Mouse (Mus musculus) activated CD4-positive, CD25-positive, alpha-beta regulatory T cell, adult 4 months (primary cell): Measurements from ENCODE around the gene Dock3. TPM values are rescaled to one million over a fixed set of nuclear protein-coding genes. Genes with fewer than 3 reads are reported as not detected.
"Not testable (repeated sequence)": the region's sequence is repeated elsewhere in the genome, so short reads cannot be mapped to it uniquely, and the experiment has no call there.

Experiments
- ATAC-seq: one replicate; pipeline ENCODE4 v1.8.0; 2017
- polyA plus RNA-seq, 2 experiments: library from polyadenylated mRNA; unstranded; fragments of 100-300 nt; shearing (Covaris generic); gene quantifications; one replicate each; pipeline ENCODE4 v1.2.1; 2017

Dock3 gene
- polyA plus RNA-seq, 2 experiments from 2014 or later, result 0.24 TPM; not detected in 1

DNA sequence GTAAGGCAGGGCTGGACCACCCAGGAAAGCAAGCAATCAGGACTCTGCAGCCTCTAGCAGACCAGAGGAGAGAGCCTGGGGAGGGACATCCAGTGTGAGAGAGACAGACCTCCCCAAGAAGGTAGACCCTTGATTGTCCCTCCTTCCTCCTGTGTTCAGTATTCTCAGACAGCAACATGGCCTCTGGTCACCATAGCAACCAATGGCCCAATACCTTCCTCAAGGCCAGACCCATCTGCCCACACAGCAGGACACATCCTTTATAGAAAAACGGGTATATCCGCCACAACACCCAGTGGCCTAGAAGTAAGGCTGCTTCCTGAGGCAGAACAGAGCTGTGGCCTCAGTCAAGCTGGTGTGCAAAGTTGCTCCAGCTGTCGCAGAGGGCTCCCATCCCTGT, 23.9 kb upstream of the Dock3 start:
- no peak for ATAC-seq

DNA sequence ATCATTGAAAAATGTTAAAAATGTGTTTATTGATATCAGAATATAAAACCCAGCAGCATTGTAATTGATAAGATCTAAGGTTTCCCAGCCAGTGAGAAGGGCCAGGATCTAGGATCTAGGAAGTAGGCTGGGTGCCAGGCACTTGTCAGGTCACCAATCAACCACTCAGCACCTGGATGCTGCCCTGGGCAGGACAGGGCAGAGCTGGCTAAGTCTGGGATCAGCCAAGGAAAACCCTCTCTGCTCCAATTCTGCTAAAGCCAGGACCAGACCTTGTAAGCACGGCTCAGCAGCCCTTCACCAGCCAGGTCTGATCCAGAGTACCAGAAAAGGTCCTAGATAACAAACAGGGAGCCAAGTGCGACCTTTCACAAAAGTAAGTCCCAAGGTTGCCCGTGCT, 23.2 kb upstream of the Dock3 start:
- ATAC-seq, result no peak

GRCm38 (mm10) chr9:107254476-107254875, 22.8 kb upstream of the Dock3 start:
- no peak for ATAC-seq

- no peak for ATAC-seq
Observed at GRCm38 (mm10) chr9:107252164-107252563, 20.5 kb upstream of the Dock3 start.

GRCm38 (mm10) chr9:107250416-107251337, 19.0 kb upstream of the Dock3 start:
- no peak for ATAC-seq

DNA sequence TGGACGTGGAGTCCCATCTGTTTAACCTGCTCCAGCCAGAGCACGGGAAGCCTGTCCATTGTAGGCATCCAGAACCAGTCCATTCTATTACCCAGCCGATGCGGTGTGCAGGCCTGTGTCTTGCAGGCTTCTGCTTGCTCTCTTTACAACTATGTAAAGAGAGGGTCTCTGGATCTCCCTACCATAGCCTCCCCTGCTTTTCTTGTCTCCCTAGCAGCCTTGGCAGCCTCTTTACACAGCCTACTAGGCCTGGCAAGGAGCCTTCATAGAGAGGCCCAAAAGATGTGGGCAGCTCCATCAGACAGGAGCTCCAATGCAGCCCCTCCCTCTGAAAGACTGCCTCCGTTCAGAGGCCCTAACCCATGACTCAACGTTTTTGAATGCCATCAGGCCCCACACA, 17.4 kb upstream of the Dock3 start:
- ATAC-seq, result no peak

DNA sequence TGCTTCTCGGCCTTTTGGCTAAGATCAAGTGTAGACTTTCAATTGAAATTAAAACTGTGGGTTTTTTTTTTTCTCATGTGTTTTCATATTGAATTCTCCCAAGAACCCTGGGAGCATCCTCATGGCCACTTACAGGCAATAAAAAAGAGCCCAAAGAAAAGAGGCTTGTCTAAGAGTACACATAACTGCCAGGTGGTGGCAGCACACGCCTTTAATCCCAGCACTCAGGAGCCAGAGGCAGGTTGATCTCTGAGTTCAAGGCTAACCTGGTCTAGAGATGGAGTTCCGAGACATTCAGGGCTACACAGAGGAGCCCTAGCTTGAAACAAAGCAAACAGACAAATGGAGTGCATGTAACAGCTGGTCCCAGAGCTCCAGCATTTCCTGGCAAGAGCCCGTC, 14.5 kb upstream of the Dock3 start:
- ATAC-seq, result peak; percentile 43

DNA sequence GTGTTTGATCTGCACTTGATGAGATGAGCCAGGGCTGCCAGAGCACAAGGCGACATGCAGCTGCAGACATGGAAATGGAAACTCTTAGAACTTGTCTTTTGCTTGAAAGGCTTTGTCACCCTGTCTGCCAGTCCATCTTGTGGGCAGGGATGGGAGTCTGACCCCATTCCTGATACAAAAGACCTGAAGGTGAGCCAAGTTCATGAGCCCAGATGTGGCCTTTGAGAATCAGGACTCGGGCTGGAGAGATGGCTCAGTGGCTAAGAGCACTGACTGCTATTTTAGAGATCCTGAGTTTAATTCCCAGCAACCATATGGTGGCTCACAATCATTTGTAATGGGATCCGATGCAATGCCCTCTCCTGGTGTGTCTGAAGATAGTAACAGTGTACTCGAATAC, 13.6 kb upstream of the Dock3 start:
- ATAC-seq, result no peak

DNA sequence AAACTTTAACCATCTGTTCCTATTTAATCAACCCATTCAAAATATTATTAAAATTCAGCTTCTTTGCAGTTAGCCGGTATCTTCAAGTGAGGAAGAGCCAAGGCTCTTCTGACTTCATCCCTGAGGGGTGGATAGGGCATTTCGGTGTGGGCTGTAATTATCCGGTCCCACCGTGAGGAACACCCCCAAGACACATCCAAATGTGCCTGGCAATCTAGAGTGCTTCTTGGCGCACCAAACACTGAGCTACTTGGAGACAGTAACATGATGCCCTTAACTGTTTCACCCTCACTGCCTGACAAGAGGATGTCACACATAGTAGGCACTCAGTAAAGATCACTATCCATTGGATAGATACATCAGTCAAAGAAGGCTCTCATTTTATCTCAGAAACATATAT, 4.4 kb upstream of the Dock3 start:
- ATAC-seq, result no peak

- no peak for ATAC-seq
Observed at GRCm38 (mm10) chr9:107235261-107235660, 3.6 kb upstream of the Dock3 start.

GRCm38 (mm10) chr9:107232140-107232539, 431 bp upstream of the Dock3 start:
- no peak for ATAC-seq

- no peak for ATAC-seq
Observed at GRCm38 (mm10) chr9:107230991-107231538, 644 bp downstream of the Dock3 start.

GRCm38 (mm10) chr9:107224597-107224996, 7.1 kb downstream of the Dock3 start:
- no peak for ATAC-seq

DNA sequence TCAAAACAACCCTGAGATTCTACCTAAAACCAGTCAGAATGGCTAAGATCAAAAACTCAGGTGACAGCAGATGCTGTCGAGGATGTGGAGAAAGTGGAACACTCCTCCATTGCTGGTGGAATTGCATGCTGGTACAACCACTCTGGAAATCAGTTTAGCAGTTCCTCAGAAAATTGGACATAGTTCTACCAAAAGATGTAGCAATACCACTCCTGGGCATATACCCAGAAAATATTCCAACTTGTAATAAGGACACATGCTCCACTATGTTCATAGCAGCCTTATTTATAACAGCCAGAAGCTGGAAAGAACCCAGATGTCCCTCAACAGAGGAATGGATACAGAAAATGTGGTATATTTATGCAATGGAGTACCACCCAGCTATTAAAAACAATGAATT, 56.9 kb downstream of the Dock3 start:
- not testable (repeated sequence) for ATAC-seq

GRCm38 (mm10) chr9:107165792-107166191, 65.9 kb downstream of the Dock3 start:
- no peak for ATAC-seq

- ATAC-seq, result no peak
Observed at GRCm38 (mm10) chr9:107164825-107165224, 66.9 kb downstream of the Dock3 start.

DNA sequence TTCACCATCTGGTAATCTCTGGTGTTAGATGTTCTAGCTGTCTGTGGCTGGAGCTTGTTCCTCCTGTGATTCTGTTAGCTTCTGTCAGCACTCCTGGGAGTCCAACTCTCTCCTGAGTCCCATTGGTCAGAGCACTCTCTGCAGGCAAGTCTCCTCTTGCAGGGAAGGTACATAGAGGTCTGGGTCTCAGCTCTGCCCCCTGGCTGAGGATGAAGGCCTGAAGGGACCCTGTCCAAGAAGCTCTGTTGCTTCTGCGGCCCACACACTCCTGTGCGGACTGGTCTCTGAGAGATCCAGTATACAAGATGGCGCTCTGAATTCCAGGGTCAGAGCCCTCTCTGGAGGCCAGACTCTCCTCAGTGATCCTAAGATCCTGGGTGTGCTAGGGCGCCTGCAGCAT, 75.3 kb downstream of the Dock3 start:
- ATAC-seq, result not testable (repeated sequence)

DNA sequence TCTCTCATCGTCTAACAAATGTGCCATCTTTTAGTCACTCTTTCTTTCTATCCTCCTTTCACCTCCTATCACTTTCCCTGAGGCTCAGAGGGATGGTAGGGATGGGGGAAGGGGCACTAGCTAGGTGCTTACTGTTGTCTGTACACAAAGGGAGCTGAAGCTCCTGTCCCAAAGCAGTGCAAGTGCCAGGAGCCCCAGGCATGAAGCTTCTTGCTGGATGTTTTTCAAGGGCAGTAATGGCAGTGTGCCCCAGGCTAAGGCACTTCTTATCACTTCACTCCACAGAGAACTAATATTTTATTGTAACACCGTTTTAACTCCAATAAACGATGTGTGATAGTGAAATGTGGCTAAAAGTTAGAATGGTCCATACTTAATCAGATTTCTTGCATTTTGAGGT, 118.9 kb downstream of the Dock3 start:
- ATAC-seq, result no peak

DNA sequence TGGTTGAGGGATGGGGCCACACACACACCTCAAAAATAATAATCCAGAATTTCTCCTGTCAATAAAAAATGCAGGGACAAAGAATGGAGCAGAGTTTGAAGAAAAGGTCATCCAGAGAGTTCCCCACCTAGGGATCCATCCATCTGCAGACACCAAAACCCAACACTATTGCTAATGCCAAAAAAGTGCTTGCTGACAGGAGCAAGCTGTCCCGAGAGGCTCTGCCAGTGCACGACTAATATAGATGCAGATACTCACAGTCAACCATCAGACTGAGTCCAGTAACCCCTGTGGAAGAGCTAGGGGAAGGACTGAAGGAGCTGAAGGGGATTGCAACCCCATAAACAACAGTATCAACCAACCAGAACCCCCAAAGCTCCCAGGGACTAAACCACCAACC, 119.7 kb downstream of the Dock3 start:
- ATAC-seq, result no peak

DNA sequence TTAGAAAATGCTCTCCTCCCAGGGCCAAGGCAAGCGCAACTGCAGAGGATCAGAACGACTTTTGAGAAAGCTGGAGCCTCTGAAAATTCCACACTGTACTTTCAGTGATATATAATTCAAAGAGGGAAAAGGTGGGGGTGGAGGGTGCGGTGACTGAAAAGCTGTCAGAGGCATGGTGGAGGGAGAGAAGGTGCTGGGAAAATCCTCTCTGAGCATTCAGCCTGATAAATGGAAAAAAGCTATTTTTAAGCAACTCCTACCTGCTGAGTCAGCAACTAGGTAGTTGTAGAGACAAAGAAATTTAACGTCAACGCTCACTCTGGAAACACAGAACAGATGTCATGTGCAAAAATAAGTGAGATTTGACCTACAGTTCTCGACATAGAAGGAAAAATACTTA, 132.2 kb downstream of the Dock3 start:
- ATAC-seq, result no peak

DNA sequence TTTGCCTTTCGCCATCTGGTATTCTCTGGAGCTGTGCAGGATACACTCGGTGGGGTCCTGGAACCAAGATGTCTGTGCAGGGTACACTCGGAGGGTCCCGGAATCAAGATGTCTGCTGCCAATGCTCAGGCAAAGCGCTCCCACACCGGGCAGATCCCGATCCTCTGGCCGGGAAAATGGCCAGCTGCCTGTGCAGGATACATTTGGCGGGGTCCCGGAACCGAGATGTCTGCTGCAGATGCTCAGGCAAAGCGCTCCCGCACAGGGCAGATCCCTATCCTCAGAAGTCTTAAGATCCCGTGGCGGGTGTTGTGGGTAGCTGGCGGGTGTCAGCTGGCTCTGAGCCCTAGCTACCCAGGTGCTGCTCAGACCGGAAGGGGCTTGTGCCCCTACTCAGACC, 142.3 kb downstream of the Dock3 start:
- ATAC-seq, result not testable (repeated sequence)

DNA sequence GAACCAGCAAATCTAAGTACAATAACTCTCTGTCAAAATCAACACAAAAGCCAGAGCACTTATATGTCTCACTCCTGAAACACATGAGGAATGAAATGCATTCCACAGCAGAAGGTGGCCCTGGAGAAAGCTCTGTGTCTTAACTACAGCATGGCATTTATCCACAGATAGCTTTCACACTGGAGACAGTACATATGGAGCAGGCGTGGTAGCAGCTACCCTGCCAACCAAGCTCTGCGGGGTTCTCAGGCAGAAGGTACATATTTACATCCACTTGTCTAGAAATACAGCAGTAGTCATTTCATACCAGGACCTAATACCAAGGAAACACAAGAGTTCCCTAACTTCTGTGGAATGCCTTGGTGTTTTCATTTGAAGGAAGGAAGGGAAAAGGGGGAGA, 144.2 kb downstream of the Dock3 start:
- no peak for ATAC-seq

- ATAC-seq, result no peak
Observed at GRCm38 (mm10) chr9:107037947-107038346, 193.8 kb downstream of the Dock3 start.

DNA sequence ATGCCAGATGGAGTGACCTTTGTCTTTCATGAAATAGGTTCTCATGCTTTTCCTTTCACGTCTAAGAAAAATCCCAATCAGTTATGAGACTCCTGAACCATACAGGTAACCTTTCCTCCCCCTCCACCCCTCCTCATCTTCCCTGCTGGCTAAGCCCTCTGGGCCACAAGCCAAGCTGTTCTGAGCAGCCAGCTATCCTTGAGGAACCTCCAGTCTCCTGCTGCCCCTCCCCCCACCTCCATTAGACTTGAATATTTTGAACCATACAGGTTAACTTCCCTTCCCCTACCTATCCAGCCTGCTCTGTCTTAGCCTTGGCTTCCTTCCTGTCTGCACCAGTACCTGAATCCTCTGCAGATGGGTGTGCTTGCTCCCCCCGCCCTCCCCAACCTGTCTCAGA, 204.1 kb downstream of the Dock3 start:
- ATAC-seq, result no peak
